Mouse (Mus musculus) kidney, embryonic 16.5 days (tissue): ENCODE data around the gene Inpp4b. TPM values are rescaled to one million over a fixed set of nuclear protein-coding genes. Genes with fewer than 3 reads are reported as not detected.

ENCODE experiments used
- ATAC-seq: fragments of 200-750 bp; cut with Nextera tagmentation; 2 replicates; pipeline ENCODE4 v1.8.0; 2017; ENCODE audit warnings: moderate TSS enrichment; ENCODE audit not compliant: low FRiP score, low TSS enrichment
- H3K27ac ChIP-seq: fragments of 300-500 bp; sonication (generic); 2 replicates; pipeline ENCODE4 v1.5.1; 2014; ENCODE audit warnings: low read length
- H3K27me3 ChIP-seq: fragments of 300-500 bp; sonication (generic); 2 replicates; pipeline ENCODE4 v1.6.1; 2014; ENCODE audit warnings: low read length, control low read depth, mixed read lengths; ENCODE audit not compliant: insufficient read depth
- H3K36me3 ChIP-seq: fragments of 300-500 bp; sonication (generic); 2 replicates; pipeline ENCODE4 v1.6.1; 2014; ENCODE audit warnings: low read length, control low read depth, mixed read lengths; ENCODE audit not compliant: insufficient read depth
- H3K4me1 ChIP-seq: fragments of 300-500 bp; sonication (generic); 2 replicates; pipeline ENCODE4 v1.6.1; 2014; ENCODE audit warnings: low read length, control low read depth, mixed read lengths; ENCODE audit not compliant: insufficient read depth
- H3K4me2 ChIP-seq: fragments of 300-500 bp; sonication (generic); replicated peaks from 2 replicates; pipeline ENCODE4 v1.6.1; 2014; ENCODE audit warnings: low read depth, low read length
- H3K4me3 ChIP-seq: fragments of 300-500 bp; sonication (generic); 2 replicates; pipeline ENCODE4 v1.5.1; 2014; ENCODE audit warnings: mild to moderate bottlenecking, low read length
- H3K9ac ChIP-seq: fragments of 300-500 bp; sonication (generic); replicated peaks from 2 replicates; pipeline ENCODE4 v1.6.1; 2014; ENCODE audit warnings: low read length
- H3K9me3 ChIP-seq: fragments of 300-500 bp; sonication (generic); 2 replicates; pipeline ENCODE4 v1.6.1; 2016; ENCODE audit warnings: low read length, control low read depth
- WGBS: fragments of 180-500 bp; shearing (Covaris S2); extraction: QIAGEN DNeasy Blood & Tissue Kit; methylation state at CpG from one replicate; pipeline ENCODE4 v1.1.7; 2014; 5-methylcytosine and 5-hydroxymethylcytosine counted together
- polyA plus RNA-seq: library from polyadenylated mRNA; unstranded; fragments of >200 nt; fragmentation: Nextera tagmentation; extraction: Ambion mirVana; gene quantifications from 2 replicates; pipeline ENCODE4 v1.2.1, GENCODE M21; 2015

The Inpp4b gene
- polyA plus RNA-seq, 1 experiment from 2014 or later: 11.0 TPM

GRCm38 (mm10) chr8:81731332-81731731 is 389.0 kb downstream of the Inpp4b start:
- no peak overlapping the region for H3K9ac ChIP-seq
- no peak for ATAC-seq
- H3K4me2 ChIP-seq: no peak overlapping the region
- H3K4me1 ChIP-seq: no peaks in the 10 kb centered on the region
- no peak overlapping the region for H3K4me3 ChIP-seq
- H3K9me3 ChIP-seq: no peaks in the 10 kb centered on the region
- no peaks in the 10 kb centered on the region for H3K27me3 ChIP-seq
- H3K36me3 ChIP-seq: no peaks in the 10 kb centered on the region
- H3K27ac ChIP-seq: no peak overlapping the region

- ATAC-seq: no peak
- Histone ChIP-seq H3K4me2 (no peak overlapping the region), H3K9me3 (no peaks in the 10 kb centered on the region), H3K4me3 (no peak overlapping the region), H3K36me3 (no peaks in the 10 kb centered on the region), H3K4me1 (no peaks in the 10 kb centered on the region), H3K9ac (no peak overlapping the region), H3K27me3 (no peaks in the 10 kb centered on the region), H3K27ac (no peak overlapping the region)
- 93% methylated on average over 2 of the region's 2 CpGs for WGBS
These were observed 393.3 kb downstream of the Inpp4b start for GRCm38 (mm10) chr8:81735655-81736054.

- no peak overlapping the region for H3K9ac ChIP-seq
- H3K4me3 ChIP-seq: no peak overlapping the region
- no peak for ATAC-seq
- 92% methylated on average over 1 of the region's 1 CpGs for WGBS
- no peak overlapping the region for H3K27ac ChIP-seq
- H3K4me1 ChIP-seq: no peaks in the 10 kb centered on the region
- H3K4me2 ChIP-seq: no peak overlapping the region
- no peaks in the 10 kb centered on the region for H3K36me3 ChIP-seq
- no peaks in the 10 kb centered on the region for H3K9me3 ChIP-seq
- no peaks in the 10 kb centered on the region for H3K27me3 ChIP-seq
These were observed 393.7 kb downstream of the Inpp4b start for GRCm38 (mm10) chr8:81736103-81736502.

GRCm38 (mm10) chr8:81742588-81742987 is 400.2 kb downstream of the Inpp4b start:
- no peak overlapping the region for H3K27ac ChIP-seq
- WGBS: 77% methylated on average over 7 of the region's 7 CpGs
- ATAC-seq: no peak
- H3K9ac ChIP-seq: no peak overlapping the region
- no peaks in the 10 kb centered on the region for H3K4me1 ChIP-seq
- no peaks in the 10 kb centered on the region for H3K9me3 ChIP-seq
- H3K4me2 ChIP-seq: no peak overlapping the region
- no peaks in the 10 kb centered on the region for H3K36me3 ChIP-seq
- H3K4me3 ChIP-seq: no peak overlapping the region
- no peaks in the 10 kb centered on the region for H3K27me3 ChIP-seq

GRCm38 (mm10) chr8:81743040-81743439 is 400.7 kb downstream of the Inpp4b start:
- Histone ChIP-seq H3K9me3 (no peaks in the 10 kb centered on the region), H3K4me1 (no peaks in the 10 kb centered on the region), H3K9ac (no peak overlapping the region), H3K27ac (no peak overlapping the region), H3K4me2 (no peak overlapping the region), H3K4me3 (no peak overlapping the region), H3K36me3 (no peaks in the 10 kb centered on the region), H3K27me3 (no peaks in the 10 kb centered on the region)
- WGBS: 84% methylated on average over 3 of the region's 3 CpGs
- no peak for ATAC-seq

- ATAC-seq: no peak
- Histone ChIP-seq H3K4me1 (no peaks in the 10 kb centered on the region), H3K4me3 (no peak overlapping the region), H3K9ac (no peak overlapping the region), H3K4me2 (no peak overlapping the region), H3K27me3 (no peaks in the 10 kb centered on the region), H3K9me3 (no peaks in the 10 kb centered on the region), H3K27ac (no peak overlapping the region), H3K36me3 (no peaks in the 10 kb centered on the region)
- WGBS: 51% methylated on average over 1 of the region's 1 CpGs
These were observed 403.1 kb downstream of the Inpp4b start for GRCm38 (mm10) chr8:81745439-81745838.

GRCm38 (mm10) chr8:81751159-81751558 is 408.8 kb downstream of the Inpp4b start:
- Histone ChIP-seq H3K4me1 (no peaks in the 10 kb centered on the region), H3K27me3 (no peaks in the 10 kb centered on the region), H3K36me3 (no peaks in the 10 kb centered on the region), H3K9me3 (no peaks in the 10 kb centered on the region), H3K4me3 (no peak overlapping the region), H3K9ac (no peak overlapping the region), H3K27ac (no peak overlapping the region), H3K4me2 (no peak overlapping the region)
- ATAC-seq: no peak
- 72% methylated on average over 1 of the region's 1 CpGs for WGBS

- no peak overlapping the region for H3K4me2 ChIP-seq
These were observed 414.3 kb downstream of the Inpp4b start for GRCm38 (mm10) chr8:81756663-81757062.

GRCm38 (mm10) chr8:81757580-81758144 is 415.3 kb downstream of the Inpp4b start:
- H3K9me3 ChIP-seq: no peaks in the 10 kb centered on the region
- no peak for ATAC-seq

More at GRCm38 (mm10) chr8:81756663-81757062, 414.3 kb downstream of the Inpp4b start:
- no peak overlapping the region for H3K27ac ChIP-seq
- no peak for ATAC-seq
- no peaks in the 10 kb centered on the region for H3K4me1 ChIP-seq
- H3K9ac ChIP-seq: no peak overlapping the region
- no peaks in the 10 kb centered on the region for H3K27me3 ChIP-seq
- 80% methylated on average over 3 of the region's 3 CpGs for WGBS
- H3K36me3 ChIP-seq: no peaks in the 10 kb centered on the region
- no peaks in the 10 kb centered on the region for H3K9me3 ChIP-seq
- no peak overlapping the region for H3K4me3 ChIP-seq

GRCm38 (mm10) chr8:81761466-81761865 is 419.1 kb downstream of the Inpp4b start:
- Histone ChIP-seq H3K9me3 (no peaks in the 10 kb centered on the region), H3K4me2 (no peak overlapping the region), H3K9ac (no peak overlapping the region), H3K27ac (no peak overlapping the region), H3K4me1 (no peaks in the 10 kb centered on the region), H3K36me3 (no peaks in the 10 kb centered on the region), H3K27me3 (no peaks in the 10 kb centered on the region), H3K4me3 (no peak overlapping the region)
- no peak for ATAC-seq
- WGBS: 71% methylated on average over 4 of the region's 4 CpGs

More at GRCm38 (mm10) chr8:81757580-81758144, 415.3 kb downstream of the Inpp4b start:
- Histone ChIP-seq H3K27ac (no peak overlapping the region), H3K4me1 (no peaks in the 10 kb centered on the region), H3K27me3 (no peaks in the 10 kb centered on the region), H3K4me3 (no peak overlapping the region), H3K36me3 (no peaks in the 10 kb centered on the region), H3K9ac (no peak overlapping the region), H3K4me2 (no peak overlapping the region)
- 86% methylated on average over 2 of the region's 2 CpGs for WGBS
